Mouse (Mus musculus): Measurements from ENCODE around the gene Asb18.

Gene Asb18

DNA sequence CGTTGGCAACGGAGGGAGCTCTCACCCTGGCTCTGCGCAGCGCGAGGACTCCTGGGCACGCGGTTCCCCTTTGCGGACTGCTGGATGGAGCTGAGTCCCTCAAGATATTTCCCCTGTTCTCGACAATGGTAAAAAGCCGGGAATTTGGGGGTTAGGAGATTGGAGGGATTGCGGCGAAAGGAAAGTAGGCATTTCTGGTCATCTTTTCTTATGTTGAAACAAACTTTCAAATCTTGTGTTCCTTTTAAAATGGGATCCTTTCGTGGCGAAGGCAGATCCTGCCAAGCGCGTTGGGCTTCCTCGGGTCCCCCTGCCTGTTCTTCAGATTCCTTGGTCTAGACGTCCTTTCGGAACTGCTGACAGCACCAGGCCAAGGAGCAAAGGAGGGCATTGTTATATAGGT lies 82.4 kb downstream of the Asb18 start:
- DNase-seq: no peak

DNA sequence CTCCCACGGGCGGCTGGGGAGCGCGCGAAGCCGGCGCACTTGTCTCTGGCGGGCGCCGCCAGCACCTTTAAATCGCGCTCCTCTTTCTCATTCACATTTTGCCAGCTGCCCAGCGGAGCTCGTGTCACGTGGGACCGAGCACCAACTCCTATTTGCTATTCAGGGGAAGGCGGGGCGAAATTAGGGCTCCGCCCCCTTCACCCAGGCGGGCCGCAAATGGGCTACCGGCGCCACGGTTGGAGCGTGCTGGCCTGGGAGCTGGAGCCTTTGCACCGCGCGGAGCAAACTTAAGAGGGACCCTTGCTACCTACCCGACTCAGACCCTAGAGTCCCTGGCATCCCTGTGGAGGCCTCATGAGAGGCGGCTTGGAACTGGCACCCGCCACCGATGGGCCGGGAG lies 83.3 kb downstream of the Asb18 start, which contains the start of gene Gbx2:
TSS of gene Gbx2 (minus strand) at position 60 of the 400 bp plus-strand sequence.
- no peak for DNase-seq

DNA sequence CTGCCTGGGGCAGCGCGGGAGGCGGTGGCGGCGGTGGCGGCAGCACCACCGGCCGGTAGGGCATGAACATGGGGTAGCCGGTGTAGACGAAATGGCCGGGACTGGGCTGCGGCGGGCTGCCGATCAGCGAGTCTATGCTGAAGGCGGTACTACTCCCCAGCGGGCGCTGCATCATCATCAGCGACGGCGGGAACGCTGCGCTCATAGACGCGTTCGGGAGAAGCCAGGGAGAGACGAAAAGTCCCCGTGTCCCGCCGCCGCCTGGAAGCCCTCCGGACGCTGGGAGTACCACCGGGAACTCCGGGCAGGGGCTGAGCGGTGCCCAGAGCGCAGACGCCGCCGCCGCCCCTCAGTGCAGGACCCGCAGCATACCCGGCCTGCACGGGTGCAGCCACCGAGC lies 83.9 kb downstream of the Asb18 start:
- DNase-seq: no peak

DNA sequence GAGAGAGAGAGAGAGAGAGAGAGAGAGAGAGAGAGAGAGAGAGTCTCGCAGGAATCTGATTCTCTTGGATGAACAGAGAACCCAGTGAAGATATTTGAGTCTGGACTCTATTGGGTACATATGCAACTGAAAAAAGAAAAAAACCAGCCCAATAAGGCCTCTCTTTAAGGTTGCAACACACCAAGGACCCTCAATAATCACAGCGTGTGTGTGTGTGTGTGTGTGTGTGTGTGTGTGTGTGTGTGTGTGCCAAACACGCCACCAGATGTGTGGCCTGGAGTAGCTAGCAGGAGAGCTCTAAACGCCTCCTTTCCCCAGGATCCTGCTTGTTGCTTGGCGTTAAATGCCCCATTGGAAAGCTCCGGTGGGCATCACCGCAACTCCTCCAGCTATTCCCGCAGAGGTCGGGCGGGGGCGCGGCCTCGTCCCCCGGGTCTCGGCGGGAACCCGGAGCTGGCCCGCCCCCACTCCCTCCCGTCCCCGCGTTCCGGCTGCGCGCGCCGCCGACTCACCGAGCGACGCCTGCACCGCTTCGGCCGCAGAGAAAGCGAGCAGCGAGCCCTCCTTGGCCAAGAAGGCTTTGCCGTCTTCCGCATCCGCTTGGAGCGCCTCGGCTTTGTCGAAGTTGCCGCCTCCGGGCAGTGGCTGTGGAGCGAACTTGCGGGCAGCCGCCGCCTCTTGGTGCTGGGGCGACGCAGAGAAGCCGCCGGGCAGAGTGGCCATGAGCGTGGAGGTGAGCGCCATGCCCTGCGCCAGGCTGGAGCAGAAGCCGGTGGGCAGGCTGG lies 84.6 kb downstream of the Asb18 start:
- DNase-seq: no peak

DNA sequence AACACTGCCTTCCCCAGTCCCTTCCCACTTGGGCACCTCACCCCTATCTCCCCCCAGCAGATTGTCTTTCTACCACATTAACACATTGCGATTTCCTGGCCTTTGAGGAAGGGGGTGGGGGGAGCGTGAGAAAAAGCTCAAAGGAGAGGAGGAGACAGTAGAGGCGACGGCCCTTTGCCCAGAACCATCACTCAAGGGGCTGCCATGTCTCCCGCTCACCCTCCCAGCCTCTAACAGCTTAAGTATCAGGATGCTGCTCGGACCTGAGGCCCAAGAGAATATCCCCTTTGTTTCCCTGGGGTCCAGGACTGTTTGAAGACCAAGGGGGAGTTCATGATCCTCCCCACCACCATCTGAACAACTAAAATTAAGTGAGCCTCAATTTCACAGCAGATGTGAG lies 85.3 kb downstream of the Asb18 start:
- DNase-seq: no peak

DNA sequence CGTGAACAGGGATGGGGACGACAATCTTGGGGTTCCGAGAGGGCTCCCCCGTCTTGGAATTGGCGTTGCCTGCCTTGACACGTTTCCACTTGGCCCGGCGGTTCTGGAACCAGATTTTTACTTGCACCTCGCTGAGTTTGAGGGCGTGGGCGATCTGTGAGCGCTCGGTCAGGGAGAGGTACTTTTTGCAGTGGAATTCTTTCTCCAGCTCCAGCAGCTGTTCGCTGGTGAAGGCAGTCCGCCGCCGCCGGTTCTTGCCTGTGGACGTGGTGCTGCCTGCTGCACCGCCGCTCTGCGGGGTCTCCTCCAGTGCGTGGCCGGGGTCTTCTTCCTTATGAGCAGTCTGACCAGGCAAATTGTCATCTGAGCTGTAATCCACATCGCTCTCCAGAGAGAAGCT lies 85.8 kb downstream of the Asb18 start:
- no peak for DNase-seq

DNA sequence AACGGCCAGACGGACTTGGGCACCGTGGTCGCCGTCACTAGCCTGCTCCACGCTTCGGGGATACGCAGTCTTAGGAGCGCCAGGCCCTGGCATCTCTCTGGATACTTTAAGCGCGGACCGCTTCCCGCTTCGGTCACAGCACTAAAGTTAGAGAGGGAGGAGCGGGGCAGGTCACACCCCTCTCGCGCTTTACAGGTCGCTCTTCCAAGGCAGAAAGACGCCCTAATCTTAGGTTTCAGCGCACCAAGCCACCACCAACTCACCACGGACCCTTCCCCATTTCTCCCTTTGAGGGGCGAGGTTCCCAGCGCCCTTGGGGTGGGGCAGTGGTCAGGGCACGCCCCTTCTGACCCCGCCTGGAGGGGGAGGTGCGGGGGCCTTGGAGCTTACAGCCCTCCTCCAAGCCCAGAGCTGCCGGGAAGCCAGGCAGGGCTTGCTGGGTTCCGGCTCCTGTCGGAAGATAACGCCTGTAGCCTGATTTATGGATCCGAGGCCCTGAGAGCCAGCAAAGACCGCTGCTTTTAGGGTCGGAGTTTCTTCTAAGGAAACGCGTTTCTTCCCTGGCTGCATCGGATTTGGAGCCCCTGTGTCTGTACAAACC lies 87.3 kb downstream of the Asb18 start:
- no peak for DNase-seq

DNA sequence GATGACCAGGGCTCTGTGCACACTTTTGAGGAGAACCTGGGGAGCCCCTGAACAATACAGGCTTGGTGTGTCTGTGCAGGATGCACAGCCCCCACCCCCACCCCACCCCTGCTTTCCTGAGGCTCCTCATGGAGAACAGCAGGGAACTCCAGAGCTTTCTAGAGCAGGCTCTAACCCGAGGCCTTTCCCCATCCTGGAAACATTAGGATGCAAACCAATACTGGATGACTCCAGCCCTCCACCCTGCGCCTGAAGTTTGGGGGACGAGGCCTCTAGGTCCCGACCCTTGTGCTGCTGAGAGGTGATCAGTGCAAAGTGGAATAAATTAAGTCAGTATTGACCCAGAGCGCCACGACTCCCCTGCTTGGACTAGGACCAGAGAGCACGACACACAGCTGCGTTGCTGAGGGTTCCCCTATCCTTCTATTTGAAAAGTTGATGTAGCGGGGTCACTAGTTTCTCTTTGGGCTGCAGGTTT lies 87.8 kb downstream of the Asb18 start:
- DNase-seq: no peak

DNA sequence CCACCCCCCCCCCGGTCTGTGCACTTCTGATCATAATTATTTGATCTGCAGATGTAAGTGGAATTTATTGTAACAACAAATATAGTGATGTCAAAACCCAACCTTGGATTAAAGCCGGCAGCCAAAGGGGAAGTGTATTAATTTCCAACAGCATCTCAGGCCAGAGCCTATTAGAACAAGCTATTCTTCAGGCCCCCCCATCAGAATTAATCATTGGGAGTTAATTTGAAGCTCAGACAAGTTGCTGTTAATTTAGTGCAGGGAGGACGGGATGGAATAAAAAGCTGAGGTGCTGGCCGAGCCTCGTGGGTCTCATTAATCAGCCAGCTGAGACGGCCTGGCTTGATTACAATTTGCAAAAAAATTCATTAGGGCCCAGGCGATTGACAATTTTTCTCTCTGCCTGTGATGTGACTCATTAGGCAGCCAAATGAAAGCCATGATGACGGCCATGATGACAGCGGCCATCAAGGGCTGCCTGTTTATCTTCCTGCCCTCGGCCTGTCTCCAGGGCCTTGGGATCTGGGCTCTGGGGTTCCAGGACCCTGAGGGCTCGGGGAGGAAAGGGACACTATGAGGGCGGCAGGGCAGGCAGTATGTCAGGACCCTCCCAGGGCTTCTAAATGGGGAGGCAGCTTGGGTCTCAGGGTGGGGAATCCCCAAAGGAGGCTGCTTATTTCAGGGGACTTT lies 88.8 kb downstream of the Asb18 start:
- no peak for DNase-seq

DNA sequence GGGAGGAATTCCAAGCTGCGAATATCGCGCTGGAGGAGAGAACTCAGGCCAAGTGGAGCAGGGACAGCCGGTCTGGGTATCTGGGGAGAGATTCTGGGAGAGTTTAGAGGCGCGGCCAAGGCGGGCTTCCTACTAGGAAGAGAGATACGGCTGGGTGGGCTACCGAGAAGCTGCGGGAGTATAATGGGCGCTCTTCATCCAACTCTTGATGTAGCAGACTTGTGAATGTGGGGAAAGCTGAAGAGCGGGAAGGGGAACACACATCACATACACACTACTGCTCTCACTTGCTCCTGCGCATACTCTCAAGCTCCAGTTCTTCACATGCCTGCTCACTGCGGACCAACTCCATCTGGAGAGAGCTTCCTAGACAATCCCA lies 90.8 kb downstream of the Asb18 start:
- DNase-seq: no peak

DNA sequence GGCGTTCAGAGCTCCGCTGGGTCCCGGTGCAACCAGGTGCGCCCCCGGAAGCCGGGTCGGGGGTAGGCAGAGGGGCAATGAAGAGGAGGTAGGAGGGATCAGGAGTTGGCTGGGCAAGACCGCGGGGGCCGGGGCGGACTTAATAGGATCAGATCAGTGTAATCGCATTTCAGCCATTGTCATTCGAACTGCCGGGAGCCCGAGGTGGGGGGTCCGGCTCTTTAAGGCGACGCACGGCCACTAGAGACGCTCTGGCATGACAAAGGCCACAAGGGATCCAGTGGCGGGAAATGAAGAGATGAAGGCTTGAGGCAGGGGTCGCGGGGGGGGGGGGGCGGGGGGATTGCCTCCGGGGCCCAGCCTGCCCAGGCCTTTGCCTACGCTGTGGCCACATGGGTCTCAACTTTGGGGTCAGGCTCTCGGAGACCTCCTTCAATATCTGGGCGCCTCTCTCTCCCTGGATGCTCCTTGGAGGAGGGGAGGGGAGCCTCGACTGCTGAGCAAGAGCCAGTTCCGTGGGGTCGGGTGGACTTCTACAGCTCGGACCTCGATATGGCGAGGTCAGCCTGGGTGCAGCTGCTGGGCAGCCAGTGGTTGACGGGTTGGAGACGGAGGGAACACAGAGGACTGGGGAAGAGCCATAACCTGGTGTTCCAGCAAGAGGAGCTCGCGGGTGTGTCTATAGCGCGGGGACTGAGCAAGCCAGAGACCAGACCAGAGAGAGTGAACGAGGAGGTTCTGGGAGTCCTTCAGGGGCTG lies 91.4 kb downstream of the Asb18 start:
- no peak for DNase-seq

DNA sequence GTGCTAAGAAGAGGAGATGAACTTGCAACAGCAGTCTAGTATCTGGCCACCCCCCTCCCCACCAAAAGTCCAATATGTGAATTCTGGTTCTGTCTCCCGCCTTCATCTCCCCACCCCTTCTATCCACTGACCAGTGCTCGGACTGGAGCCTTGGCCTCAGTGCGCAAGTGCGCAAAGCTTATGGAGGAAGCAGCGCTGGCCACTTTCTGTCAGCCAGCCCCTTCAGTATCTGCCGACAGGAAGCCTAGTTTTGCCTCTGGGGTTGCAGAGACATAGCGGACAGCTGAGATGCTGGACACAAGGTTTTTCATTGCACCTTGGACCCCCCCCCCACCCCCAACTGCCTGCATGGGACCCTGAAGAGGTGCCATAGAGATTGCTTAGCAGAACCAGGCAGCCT lies 92.2 kb downstream of the Asb18 start:
- DNase-seq: no peak

DNA sequence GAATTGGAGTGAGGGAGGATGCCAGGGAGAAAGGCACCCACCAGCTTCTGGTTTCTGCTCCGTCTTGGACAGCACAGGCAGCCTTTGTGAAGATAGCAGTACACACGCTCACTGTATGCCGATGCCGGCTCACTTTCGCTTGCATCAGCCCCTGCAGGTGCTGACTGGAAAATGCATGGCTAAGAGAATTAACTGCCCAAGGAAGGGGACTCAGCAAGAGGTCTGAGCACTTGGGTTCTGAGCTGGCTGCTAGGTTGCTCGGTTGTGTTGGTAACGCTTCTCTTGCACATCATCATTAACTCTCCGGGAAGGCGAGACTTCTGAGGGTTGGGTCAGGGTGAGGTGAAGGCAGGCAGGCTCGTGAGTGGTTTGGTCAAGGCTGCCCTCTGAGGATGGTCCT lies 92.7 kb downstream of the Asb18 start:
- no peak for DNase-seq

DNA sequence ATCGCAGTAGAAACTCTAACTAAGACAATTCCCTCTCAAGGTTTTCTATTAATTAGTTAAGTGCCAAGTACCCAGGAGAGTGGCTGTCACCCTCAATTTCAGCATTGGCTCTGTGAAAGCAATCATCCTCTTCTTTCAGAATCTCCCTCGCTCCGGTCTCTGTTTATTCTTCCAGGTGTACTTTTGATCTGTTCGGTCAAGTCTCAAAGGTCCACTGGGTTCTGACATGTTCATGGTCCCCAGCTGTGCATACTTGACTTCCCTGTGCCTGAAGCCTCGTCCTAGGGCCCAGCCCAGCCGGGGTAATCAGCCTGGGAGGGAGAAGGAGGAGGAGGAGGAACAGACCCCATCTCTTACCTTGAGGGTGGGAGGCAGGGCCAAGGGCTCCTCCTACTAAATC lies 95.3 kb downstream of the Asb18 start:
- DNase-seq: no peak

DNA sequence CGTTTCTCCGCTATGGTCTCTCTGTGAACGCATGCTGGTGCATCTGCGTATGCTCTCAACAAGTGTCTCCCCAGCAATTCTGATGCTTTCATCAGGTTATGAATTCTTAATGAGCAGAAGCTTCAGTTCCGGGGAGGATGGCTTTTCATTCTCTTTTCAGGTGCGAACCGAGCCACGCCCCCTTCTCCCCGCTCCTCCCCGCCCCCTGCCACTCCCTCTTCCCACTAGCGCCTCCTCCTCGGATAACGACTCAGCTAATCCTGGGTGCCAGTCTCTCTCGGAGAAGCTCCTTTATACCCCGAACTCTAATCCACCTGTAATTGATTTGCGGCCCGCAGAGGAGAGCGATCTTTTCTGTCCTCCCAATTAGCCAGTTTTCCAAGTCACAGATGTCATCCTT lies 96.4 kb downstream of the Asb18 start:
- no peak for DNase-seq

DNA sequence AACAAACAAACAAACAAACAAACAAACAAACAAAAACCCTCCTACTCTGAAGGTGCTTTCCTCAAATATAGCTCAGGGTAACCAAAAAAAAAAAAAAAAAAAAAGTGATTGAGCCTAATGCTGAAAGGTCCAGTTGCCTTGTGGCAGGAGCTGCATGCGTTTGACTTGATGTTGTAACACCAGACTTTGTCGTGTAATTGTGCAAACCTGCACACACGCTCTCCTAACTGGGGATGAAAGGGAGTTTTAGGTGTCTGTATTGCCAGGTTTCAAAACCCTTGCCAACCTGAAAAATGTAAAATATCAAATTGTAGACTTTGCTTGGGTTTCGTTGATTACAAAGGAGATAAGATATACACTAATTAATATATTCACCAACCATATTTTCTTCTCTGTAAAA lies 100.9 kb downstream of the Asb18 start:
- no peak for DNase-seq

DNA sequence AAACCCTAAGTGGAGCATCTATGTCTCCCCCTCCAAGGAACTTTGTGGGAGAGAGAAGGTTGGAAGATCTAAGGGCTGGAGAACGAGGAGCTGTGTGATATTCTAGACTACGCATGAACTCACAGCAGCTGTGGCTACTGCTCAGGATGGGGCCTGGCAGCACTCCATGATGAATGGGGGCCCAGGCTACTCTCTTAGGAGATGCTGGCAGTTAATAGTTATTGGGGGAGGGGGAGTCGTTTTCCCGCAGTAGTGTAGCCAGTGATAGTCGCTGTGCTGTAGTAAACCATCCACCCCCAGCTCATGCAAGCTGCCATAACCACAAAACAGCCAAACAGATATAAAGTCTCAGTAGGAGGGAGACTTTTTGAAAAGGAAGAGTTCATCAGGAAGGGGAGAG lies 102.1 kb downstream of the Asb18 start:
- no peak for DNase-seq

DNA sequence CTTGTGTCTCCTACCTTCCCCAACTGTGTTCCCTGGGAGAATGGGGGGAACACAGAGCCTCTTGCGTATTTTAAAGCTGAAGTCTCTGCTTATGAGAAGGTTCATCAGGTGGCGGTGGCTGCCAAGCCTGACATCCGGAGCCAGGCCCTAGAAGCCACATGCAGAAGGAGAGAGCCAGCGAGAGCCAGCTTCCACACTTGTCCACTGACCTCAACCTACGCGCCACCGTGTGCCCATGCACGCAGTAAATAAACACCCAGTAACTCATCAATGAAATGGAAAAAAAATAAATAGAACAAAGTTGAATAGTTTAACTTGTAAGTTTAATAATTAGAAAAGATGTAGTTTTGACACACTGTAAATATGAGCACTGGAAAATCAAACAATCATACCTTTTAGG lies 104.7 kb downstream of the Asb18 start:
- DNase-seq: no peak

DNA sequence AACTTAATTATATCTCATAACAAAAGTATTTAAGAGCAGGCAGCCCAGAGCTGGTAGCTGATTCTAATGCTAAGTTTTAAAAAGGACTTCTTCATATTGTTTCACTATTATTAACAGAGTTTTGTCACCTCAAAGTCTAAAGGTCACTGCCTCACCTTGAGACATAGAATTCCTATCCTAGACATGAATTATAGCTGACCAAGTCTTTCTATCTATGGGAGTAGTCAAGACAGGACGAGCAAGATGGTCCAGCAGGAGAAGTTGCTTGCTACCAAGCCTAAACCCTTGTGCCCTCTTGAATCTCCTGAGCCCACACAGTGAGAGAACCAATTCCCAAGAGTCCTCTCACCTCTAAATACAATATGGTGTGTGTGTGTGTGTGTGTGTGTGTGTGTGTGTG lies 111.8 kb downstream of the Asb18 start:
- DNase-seq: no peak

DNA sequence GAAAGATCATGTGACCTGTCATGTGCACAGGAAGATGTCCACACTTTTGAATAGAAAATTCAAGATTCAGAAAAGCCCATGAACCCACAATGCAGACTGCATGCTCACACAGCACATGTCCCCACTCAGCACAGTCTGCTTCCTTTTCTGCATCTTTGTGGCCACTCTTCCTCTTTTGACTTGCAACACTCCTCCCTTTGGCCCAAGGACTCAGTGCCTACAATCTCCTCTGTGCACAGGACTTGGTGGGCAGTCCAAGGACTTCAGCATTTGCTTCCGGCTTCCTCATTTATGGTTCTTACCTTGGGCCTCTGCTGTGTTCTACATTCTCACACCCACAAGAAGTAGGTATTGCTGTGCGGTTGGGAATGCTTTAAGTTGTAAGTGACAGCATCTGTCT lies 112.2 kb downstream of the Asb18 start:
- DNase-seq: no peak

DNA sequence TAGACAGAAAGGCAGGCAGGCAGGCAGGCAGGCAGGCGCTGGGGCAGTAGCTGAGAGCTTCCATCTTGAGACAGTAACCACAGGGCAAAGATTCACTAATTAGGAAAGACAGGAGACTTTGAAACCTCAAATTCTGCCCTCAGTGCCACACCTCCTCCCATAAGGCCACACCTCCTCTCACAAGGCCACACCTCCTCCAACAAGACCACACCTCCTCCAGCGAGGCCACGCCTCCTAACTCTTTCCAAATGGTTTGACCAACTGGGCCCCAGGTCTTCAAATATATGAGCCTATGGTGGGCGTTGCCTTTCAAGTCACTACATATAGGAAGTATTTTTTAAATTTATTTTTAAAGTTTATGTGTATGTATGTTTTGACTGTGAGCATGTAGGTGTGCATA lies 113.1 kb downstream of the Asb18 start:
- DNase-seq: no peak
